Mouse (Mus musculus) adrenal gland, adult 8-10 months (tissue): ENCODE measurements around the gene Atg9b. TPM values are rescaled to one million over a fixed set of nuclear protein-coding genes. Genes with fewer than 3 reads are reported as not detected.

ENCODE experiments used
- DNase-seq: peaks from one replicate; pipeline ENCODE4 v3.0.0; 2022
- total RNA-seq, 4 experiments: library from RNA; stranded (reverse); gene quantifications; 2 replicates each; pipeline ENCODE4 v1.2.4; 2022

Atg9b gene
- 1 to 10 TPM in 1 of 4 experiments, under 1 TPM in 3; 0.55 to 1.3 (median 0.64) TPM for total RNA-seq

DNA sequence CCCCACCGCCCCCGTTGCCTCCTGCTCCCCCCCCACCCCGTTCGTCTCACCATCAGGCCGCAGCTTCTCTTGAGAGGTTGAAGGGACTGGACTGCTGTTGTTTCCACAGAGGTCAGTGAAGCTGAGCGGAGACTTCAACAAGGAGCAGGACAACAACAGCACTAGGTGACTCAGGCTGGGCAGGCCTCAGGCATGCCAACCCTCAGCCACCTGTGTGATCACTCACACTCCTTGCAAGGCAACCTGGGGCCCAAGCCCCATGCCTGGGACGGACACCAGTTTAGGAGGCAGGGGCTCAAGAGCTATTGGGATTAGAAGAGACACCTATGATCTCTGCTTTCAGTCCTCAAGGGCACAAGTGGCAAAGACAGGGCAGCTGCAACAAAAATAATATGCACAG, at the start of gene Atg9b:
TSS of gene Atg9b (minus strand) at position 280 of the 400 bp plus-strand sequence.
- no peak for DNase-seq

DNA sequence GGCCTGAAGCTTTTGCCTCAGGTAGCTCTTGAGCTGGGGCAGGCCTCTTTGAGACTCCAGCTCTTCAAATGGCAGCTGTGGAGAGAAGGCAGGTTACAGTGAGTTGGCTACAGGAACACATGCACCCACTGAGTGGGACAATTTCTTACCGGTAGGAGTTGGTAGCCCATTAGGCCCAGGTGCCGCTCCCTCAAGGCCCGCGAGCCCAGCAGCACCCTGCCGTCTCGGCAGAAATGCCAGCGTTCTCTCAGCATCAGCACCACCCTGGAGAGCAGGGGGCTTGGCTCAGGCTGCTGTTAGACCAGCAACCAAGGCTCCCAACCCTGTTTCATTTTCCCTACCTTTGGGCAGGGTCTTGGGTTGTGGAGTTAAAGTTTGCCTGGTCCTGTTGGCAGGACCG, 49.2 kb upstream of the Atg9b start:
- no peak for DNase-seq

DNA sequence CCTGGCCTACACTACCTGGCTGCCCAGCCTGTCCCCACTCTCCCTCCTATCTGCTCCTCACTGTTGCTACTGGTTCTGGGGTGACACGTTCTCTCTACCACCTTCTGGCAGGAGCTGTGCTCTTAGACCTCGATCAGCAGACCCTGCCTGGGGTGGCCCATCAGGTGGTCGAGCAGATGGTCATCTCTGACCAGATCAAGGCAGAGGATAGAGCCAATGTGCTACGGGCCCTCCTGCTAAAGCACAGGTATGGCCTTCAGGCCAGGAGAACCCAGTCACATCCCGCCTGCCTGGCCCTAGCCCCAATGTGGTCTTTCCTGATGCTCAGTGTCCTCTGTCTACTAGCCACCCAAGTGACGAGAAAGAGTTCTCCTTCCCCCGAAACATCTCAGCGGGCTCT, 42.0 kb upstream of the Atg9b start:
- no peak for DNase-seq

DNA sequence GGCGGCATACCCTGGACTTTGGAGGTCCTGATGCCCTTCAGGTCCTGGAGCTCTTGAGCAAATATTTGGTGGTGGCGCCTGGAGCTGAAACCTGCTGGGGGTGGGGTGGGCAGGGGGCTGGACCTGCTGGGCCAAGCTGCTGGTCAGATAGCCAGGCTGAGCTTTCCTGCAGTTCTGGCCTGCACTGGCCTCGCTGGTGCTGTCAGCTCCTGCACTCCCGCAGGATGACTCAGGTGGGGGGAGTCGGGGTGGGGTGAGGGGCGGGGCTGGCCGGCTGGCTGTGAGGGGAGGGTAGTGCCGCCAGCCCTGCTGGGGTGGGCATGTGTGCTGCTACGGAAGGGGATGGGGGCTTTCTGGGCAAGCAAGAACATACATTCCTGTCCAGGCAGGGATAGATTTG, 36.7 kb upstream of the Atg9b start:
- no peak for DNase-seq

DNA sequence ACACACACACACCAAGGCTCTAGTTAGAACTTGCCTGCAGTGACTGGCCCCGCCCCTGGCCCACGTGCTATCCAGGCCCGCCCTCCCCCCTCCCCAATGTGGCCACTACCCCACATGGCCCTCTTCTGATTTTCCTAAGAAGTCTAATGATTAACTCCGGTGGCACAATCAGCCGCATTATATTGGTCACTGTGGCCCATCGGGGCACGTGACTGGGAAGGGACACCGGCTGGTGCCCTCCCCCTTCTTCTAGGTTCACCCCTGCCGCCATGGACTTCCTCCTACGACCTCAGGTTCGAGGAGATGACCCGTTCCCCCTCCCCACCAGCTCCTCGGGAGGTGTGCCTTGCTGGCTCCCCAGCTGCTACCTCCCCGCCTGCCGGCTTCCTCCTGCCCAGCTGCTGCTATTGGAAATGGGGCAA, 36.0 kb upstream of the Atg9b start:
- no peak for DNase-seq

DNA sequence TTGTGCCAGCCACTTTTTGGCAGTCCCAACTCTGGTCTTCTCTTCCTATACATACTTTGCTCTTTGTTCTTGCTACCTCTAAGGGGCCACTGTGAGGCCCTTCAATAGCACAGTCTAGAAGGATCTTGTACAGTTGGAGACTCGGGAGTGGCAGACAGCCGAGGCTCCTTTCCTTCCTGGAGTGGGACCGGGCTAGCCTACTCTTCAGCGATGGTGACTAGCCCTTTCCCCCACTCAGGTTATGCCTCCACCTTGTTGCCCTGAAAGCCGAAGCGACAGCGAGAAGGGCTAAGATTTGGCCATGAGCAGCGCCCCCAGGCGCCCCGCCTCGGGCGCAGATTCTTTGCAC, 35.3 kb upstream of the Atg9b start:
- DNase-seq: no peak

DNA sequence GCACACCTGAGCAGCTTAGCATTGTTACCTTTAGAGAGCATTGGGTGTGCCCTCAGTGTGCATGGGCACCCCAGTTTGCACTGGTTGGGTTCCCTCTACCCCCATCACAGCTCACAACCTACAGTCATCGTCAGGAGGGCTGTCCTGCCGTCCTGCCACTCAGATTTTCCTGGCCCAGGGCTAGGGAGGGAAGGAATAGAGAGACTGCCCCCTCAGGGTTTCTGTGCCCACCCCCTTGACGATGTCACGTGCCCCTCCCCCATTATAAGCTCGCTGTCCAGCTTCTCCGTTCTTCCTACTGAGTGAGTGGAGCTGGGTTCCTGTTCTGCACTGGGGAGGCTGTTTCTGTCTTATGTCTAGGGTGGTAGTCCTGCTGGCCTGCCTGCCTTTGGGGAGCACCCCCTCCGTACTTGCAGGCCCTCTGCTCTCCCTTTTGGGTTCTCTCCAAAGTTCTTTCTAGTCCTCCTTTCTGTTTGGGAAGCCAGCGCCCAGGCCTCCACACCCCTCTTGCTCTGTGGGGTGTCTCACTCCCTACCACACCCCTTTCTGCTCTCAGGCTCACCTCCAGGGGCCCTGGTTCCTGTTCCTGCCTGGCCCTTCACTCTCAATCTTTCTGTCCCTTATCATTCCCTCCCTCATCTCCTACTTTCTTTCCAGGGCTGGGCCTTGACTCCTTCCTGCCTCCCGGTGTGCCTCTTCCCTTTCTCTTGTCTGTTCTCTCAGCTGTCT, 34.8 kb upstream of the Atg9b start:
- no peak for DNase-seq

DNA sequence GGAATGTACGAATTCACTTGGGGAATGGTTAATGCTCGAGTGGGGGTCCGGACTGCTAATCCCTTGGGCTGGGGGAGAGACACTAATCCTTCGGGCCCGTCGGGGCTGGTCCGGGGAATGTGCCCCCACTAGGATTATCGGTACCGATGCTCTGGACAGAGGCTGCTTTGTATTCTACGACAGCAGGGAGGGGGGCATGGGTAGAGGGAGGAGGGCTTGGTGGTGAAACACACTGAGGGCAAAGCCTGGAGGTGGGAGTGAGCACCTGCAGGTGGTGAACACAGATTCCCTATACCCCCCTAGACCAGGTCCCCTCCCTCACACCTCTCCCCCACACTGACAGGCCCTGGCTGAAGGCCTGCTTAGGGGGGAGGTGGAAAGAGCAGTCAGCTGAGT, 34.1 kb upstream of the Atg9b start:
- no peak for DNase-seq

DNA sequence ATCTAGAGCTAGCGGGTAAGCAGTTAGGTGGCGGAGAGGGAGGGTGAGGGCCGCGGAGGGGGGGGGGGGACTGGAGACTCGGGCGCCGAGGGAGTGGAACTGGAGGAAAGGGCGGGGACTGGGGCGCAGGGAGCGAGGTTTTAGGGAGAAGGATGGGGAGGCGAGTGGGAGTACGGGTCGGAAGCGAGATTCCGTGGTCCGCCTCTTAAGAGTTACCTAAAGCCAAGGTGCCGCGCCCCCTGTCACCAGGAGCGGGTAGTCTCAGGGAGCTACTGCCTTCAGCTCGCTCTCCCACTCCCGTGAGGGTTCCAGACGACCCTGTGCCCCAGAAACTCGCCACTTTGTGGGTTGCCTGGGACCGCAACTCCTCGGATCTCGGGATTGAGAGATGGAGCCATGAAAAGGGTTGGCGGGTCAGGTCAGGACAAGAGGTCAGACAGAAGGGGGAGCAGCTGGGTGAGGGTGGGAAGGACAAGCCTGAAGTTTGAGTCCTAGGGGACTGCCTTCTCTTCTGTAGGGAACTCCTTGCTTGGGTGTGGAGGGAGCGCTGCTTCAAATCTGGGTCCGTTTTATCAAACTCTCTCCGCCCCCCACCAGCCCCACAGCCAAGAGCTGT, 33.6 kb upstream of the Atg9b start:
- peak; percentile 45 for DNase-seq

DNA sequence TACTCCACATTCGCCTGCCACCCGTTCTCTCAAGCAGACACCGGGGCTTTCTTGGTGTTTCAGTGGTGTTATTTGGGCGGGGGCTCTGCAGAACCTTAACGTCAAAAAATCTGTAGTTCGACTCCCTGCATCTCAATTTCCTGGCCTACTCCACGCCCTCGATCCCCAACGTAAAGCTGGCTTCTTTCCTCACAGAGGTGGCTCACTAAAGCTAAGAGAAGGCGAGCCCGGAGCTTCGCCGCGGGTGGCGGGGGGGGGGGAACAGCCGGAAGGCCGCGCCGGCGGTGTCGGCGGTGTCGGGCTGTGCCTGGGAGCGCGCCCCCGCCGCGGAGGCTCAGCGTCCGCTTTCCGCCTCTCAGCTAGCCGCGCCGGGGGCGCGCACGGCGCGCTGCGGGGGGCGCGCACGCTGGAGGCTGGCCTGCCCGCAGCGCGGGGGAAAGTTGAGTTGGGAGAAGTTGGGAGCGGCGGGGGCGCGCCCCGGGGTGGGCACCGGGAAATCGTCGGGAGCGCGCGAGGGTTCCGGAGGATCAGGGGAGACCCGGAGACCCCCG, 33.0 kb upstream of the Atg9b start:
- peak; percentile 71 for DNase-seq

DNA sequence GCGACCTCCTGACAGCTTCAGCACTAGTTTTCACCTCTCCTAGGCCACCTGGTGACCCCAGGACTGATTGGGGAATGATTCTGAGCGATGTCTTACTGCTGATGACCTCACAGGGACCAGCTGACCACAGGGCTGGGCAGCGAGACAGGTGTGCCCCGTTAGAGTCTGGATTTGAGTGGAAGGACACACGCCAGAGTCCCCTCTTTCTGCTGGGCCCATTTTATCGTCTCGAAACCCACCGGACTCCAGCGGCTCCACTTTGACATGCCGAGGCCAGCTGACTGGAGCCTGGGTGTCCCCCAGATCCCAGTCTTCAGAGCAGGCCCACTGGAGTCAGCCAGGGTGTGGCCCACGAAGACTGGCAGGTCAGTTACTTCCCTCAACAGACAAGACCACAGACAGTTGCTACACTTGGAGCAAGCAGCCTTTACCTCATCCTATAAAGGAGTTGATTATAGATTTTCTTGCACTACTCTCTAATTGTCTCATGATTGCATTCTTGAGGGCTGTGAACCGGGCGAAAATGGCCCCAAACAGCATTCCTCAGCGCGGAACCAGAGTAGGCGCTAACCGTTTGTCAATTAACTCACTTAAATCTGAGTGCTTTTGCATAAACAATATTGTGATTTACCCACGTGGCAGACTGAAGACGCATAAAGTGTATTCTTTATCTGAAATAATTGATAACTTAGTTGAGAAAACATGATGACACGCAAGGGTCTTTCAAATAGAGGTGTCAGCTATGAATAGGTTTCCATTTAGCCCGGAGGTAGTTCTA, 32.2 kb upstream of the Atg9b start:
- DNase-seq: no peak

DNA sequence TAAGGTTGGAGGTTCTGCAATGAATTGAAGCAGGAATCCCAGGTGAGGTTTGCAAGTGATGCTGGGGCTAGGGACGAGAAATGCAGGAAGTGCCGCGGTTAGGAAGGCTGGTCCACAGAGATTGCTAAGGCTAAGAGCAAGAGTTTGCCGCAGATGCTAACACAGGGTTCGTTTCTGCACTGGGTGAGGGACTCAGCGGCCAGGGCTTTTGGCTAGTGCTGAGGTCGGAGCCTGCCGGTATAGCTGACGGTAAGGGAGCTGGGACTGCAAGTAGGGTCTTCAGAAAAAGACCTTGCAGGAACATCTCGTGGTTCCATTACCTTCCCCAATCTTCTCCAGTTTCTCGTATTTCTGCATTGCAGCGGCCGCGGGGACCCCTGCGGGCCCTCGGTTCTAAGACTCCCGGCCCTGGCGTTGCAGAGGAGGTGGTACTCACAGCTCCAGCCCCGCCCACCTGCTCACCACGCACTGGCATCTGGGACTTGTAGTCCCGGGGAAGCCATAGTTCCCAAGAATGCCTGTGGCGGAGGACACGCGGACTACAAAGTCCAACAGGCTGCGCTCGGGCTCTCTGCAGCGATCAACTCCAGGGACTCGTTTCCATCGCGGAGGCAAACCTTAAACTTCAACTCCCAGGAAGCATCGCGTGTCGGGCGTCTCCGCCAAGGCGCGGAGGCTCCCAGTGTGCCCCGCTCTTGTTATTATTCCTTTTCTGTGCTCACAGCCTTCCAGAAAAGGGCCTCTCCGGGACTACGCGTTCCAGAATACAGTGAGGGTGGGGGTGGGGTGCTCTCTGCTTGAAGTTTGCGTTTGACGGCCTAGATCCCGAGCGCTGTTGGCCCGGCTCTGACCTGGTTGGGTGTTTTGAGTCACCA, 31.4 kb upstream of the Atg9b start, which contains the start of the genes Cdk5 and Slc4a2:
TSS of gene Cdk5 (minus strand) at position 402 of the 875 bp plus-strand sequence.
TSS of gene Slc4a2 (plus strand) at position 709 of the 875 bp plus-strand sequence.
- peak; percentile 99 for DNase-seq

DNA sequence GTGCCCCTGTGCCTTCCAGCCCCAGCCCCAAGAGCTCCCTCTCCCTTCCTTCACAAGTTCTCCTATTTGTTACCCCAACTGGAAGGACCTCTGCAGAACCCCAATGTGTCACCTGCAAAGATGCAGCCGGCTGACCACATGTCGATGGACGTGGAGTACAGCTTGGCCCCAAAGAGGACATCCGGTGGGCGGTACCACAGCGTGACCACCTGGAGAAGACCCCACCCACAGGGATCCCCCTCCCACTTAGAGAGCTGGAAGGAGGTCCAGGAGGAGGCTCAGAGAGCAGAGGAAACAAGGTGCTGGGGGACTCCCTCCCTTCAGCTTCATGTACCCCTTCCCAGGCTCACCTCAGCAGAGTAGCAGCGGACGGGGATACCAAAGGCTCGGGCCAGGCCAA, 28.4 kb upstream of the Atg9b start:
- no peak for DNase-seq

DNA sequence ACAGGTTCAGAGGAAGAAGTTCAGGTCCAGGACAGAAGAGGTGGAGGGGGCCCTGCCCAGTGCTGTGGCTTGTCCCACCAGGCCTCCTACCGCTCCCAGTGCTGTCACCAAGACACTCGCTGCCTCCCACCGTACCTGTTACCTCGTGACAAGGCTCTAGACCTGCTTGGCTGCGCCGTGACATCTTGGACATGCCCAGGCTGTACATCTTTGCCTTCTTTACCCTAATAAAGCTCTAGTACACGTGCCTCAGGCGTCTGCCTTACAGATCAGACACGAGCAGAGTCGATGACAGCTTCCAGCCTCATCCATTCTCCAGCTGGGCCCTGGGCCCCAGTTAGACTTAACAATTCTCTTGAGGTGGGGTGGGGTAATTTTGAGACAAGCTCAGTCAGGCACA, 25.6 kb upstream of the Atg9b start:
- no peak for DNase-seq

DNA sequence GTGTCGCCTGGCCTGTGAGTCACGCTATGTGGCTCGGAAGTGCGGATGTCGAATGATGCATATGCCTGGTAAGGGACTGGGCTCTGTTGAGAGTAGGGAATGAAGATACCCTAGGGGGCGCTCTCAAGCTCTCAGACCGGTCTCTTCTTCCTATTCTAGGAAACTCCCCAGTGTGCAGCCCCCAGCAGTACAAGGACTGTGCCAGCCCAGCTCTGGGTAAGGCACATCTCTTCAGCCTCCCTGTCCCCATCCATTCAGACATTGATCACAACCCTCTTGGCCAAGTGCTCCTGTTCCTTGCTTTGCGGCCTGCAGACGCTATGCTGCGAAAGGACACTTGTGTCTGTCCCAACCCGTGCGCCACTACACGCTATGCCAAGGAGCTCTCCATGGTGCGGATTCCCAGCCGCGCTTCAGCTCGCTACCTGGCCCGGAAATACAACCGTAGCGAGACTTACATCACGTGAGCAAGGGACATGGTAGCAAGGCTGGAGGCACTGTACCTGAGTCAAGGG, 24.3 kb upstream of the Atg9b start:
- peak; percentile 50 for DNase-seq

DNA sequence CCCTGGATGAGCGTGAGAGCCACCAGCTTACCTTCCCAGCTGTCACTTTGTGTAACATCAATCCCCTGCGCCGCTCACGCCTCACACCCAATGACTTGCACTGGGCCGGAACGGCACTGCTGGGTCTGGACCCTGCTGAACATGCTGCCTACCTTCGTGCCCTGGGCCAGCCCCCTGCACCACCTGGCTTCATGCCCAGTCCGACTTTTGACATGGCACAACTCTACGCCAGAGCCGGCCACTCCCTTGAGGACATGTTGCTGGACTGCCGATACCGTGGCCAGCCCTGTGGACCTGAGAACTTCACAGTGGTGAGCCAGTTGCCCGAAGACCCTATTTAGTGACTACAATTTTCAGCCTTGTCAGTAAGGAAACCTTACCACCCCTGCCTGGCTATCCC, 22.0 kb upstream of the Atg9b start:
- no peak for DNase-seq

DNA sequence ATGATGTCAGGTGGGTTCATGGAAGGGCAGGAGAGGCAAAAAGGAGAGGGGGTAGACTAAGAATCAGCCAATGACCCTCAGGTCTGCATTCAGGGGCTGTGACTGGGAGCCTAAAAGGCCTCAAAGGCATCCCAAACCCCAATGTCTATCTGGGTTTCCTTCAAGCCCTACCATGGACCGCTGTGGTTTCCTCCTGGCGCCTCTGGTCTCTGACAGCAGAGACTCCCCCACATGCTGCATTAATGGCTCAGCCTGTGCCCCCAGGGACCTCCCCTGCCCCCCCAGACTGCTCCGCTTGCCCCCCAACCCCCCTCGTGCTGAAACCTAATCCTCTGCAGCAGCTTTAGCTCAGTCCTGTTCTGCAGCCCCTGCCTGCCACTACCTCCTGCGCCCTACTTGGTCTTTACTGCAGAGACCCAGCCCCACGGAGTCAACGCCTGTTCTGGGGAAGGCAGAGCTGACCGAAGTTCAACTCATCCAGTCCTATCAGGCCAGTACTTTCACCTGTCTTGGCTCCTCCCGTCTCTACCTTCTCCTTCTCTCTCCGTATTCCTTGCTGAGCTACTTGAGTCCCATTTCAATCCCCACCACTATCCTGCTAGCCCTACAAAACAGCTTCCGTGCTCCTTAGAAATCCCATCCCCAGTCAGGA, 21.2 kb upstream of the Atg9b start, which contains the start of gene Asic3:
TSS of gene Asic3 (plus strand) at position 351 of the 652 bp plus-strand sequence.
- no peak for DNase-seq

DNA sequence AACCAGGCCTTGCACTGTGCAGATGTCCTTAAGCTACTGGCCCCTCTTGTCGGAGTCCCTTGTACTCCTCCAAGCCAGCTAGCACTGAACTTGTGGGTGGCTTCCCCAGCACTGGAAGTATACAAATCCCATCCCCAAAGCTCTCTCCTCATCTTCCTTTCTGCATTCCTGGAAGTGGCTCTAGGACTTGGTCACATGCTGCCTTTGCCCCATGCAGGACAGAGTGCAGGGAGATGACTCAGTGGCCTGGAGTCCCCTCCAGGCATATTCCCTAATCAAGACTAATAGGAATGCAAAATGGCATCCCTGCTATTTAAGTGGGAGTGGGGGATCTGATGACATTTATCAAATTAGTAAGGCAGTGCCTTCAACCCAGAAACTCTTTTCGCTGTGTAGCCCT, 20.1 kb upstream of the Atg9b start:
- DNase-seq: no peak

DNA sequence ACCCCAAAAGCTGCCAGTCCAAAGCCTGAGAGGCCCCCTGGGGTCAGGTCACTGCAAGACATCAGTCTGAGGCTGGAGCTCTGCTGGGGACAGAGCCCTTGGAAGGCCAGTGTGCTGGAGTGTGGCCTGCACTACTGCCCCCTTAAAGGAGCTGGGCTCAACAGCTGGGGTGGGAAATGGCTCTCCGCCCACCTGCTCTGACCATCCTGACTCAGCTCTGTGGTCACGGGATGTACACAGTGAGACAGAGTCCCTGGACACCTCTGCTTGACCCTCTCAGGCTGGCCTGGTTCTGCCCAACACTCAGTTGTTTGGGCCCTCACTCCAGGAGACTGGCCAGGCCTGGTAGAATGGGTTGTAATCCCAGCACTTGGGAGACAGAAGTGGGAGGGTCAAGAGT, 17.5 kb upstream of the Atg9b start:
- no peak for DNase-seq

DNA sequence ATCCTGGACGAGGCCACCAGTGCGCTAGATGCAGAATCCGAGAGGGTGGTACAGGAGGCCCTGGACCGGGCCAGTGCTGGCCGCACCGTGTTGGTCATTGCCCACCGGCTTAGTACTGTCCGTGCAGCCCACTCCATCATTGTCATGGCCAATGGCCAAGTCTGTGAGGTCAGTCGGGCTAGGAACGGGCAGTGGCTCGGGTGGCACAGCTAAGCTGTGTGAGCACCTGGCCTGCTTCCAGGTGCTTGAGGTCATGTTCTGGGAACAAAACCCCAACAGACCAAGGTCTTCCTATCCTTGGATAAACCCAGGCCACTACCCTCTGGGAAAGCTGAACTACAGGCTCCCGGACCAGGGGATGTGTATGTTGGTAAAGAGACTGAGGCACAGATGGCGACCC, 16.7 kb upstream of the Atg9b start:
- DNase-seq: peak; percentile 64

DNA sequence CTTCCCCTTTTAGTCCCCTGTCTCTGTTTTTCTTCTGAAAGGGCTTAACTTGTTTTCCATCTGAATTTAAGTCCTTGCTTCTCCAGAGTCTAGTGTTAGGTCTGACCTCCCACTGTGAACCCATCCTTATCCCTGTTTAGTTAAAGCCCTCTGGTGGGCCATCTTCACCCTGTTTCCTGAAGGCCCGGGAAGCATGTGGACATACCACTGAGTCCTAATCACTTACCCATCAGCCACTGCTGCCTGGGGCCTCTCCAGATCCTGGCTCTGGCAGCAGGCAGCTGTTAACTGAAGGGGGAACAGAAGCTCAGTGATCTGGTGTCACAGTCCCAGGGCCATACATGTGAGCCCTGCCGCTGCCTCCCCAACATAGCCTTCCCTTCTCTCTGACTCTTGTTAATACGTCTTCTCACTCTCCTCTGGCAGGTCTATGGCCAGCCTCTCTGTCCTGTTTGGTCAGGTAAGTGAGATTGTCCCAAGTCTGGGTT, 13.5 kb upstream of the Atg9b start:
- no peak for DNase-seq
